Mouse (Mus musculus): ENCODE measurements around the gene Pfkfb2.

The Pfkfb2 gene

DNA sequence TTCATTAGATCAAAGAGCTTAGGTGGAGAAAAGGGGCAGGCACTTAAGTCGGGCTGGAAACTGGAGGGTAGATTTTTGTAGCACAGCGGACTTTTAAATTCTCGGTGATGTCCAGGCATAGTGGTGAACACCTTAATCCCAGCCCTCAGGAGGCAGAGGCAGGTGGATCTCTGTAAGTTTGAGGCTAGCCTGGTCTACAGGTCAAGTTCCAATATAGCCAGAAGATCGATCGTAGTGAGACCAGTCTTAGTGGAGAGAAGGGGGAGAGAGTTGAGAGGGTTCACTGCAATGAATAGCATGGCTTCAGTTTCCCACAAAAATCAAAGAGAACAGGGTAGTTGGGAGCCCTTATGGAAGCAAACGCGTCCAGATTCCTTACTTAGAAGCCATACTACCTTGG lies 8.9 kb upstream of the Pfkfb2 start:
- no peak for DNase-seq (ENCODE audit: low spot score in 2 of 2)

DNA sequence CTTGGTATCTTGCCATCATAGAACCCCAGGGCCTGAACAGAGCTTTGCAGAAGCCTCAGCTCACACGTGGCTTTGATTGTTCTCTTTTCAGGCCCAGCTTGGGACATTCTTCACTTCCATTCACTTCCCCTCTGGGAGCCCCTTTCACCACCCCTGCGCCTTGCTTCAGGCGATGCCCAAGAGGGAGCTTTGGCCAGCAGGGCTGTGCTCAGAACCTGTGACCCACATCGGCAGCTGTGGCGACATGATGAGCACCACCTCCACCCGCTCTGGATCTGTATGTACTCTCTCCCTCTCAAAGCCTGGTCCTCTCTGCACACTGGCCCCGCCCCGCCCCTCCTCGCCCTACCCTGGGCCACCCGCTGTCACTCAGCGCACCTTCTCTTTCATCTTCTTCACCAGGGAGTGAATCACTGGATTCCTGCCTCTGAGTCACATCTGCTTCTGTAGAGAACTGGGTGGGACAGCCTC lies 8.4 kb upstream of the Pfkfb2 start:
- DNase-seq (ENCODE audit: low spot score in 2 of 2), result no peak

GRCm38 (mm10) chr1:130734852-130735251 lies 5.8 kb upstream of the Pfkfb2 start:
- no peak for DNase-seq (ENCODE audit: low spot score in 2 of 2)

GRCm38 (mm10) chr1:130734452-130734851 lies 5.4 kb upstream of the Pfkfb2 start:
- DNase-seq (ENCODE audit: low spot score in 2 of 2), result no peak

DNA sequence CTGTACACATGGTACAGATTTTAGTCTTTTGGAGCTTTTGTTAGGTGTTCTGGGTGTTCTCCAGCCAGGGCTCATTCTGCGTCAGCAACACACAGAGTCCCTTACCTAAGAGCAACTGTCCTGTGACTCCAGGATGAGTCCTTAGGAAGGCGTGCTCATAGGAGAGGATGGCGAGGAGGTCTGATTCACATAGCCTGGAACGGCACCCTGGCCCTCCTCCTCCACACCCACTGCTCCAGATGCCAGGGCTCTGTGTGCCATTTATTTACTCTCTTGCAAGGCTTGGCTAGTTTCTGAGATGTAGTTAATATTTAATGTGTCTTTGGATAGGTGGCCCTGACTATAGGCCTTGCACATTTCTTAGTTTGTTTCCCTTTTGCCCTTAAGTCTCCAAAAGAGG lies 4.6 kb upstream of the Pfkfb2 start:
- no peak for DNase-seq (ENCODE audit: low spot score in 2 of 2)

DNA sequence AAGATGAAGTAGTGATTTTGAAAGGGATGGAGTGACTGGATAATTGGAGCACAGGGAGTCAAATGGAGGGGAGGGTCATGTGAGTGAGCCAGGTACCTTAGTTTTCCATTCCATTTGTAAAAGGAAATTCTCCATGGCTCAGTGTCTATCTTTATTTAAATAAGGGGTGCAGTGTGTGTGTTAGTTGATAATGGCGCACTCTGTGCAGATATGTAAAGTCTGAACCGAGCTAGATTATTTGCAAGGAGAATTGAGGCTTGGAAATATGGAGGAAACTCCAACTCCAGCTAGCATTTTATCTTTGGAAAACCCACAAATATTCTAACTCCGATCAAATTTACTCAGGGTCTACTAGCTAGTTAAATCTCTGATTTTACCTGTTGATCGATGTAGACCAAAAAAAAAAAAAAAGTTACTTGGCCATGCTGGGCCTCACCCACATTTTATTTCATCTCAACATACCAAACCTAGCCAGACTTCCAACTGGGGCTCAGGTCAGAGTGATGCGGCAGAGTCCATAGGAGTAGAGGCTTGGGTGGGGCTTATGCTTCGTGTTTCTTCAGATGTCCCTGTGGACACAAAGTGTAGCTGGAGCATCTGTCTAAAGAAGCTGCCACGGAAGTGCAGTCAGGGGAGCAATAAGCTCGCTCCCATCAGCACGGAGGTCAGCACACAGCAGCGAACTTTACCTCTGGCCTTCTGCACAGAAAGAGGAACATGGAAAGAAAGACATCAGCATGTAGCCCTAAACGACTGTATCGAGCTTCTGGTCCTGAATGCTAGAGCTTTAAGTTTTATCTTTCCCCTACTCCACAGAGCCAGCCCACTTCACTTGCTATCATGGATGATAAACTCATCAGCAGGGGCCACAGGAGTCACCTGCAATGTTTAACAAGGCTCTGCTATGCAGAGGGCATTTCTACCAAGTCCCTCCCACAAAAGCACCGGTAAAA lies 3.9 kb upstream of the Pfkfb2 start:
- DNase-seq (ENCODE audit: low spot score in 2 of 2), result no peak

- DNase-seq (ENCODE audit: low spot score in 2 of 2), result no peak
These were observed 2.8 kb upstream of the Pfkfb2 start, which contains the start of gene AA986860 for GRCm38 (mm10) chr1:130731741-130732337. AA986860 (plus strand) TSS chr1:130731976.

DNA sequence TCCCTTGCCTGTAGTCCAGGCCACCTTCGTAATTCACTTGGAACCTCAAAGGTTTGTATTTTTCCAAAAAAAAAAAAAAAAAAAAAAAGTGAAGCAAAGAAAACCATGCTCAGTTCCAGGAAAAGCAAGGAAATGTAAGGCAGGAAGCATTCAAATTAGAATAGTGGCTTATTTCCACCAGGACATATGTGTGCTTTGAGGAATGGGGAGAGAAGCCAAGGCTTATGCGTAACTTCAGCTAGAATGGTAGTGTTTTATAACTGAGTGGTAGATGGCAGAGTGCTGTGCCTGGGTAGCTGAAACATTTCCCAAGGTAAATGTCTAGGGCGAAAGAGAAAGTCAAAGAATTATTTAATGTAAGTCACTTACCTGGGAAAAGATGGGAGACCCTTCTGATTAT lies 345 bp downstream of the Pfkfb2 start:
- DNase-seq (ENCODE audit: low spot score in 2 of 2), result peak in 1 of 2 experiments; percentile 43

DNA sequence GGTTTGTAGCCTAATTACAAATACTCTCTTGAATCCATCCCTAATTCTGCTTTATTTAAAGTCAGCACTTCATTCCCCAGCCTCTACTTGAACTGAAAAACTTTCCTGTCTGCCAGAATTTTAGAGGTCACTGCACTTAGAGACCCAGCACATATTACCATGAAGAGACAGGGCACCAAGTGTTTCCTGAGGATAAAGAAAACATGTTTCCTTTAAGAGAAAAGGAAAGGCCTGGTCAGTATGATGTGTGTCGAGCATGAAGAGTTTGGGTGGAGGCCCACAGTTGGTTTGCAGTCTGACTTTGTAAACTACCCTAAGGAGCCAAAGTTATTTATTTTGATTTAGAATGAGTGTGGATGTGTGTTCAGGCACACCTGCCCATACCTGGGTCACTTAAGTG lies 983 bp downstream of the Pfkfb2 start:
- DNase-seq (ENCODE audit: low spot score in 2 of 2), result no peak

- no peak for DNase-seq (ENCODE audit: low spot score in 2 of 2)
These were observed 2.7 kb downstream of the Pfkfb2 start for GRCm38 (mm10) chr1:130726396-130726795.

- no peak for DNase-seq (ENCODE audit: low spot score in 2 of 2)
These were observed 4.8 kb downstream of the Pfkfb2 start for GRCm38 (mm10) chr1:130724206-130724605.

DNA sequence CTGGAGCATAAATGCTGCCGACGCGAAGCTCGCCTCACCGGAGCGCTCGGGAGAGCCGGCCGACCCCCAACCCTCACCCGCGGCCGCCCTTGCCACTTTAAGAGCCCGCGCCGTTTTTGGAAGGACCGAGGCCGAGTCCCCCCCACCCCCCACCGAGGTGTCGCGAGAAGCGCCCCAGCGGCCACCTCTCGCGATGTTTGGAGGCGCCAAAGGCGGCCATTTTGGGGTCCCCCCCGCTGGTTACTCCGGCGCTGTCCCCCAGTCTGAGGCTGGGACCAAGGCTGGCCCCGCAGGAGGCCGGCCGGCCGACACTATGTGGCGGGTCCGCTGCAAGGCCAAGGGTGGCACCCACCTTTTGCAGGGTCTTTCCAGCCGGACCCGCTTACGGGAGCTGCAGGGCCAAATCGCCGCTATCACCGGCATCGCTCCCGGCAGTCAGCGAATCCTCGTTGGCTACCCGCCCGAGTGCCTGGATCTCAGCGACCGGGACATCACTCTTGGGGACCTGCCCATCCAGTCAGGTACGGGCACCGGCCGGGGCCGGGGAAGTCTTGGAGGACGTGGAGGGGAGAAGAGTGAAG lies 11.7 kb downstream of the Pfkfb2 start, which contains the start of gene Yod1:
Gene Yod1 (plus strand): TSS at position 37 of the 581 bp plus-strand sequence.
- peak; percentile 70 to 78 for DNase-seq (ENCODE audit: low spot score in 2 of 2)

GRCm38 (mm10) chr1:130716513-130717290 lies 12.4 kb downstream of the Pfkfb2 start:
- peak; percentile 19 to 20 for DNase-seq (ENCODE audit: low spot score in 2 of 2)

DNA sequence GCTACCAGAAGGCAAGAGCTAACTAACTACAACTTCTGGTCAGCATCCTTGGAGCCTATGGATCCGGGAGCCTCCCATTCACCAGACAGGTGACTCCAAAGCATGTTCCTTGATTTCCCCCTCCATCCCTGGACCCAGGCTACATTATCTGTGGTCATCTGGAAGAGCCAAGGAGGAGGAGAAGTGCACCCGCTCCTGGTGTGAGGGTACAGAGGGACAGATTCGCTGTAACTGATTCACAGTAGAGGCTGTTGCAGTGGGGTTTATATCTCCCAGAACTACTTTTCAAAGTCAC lies 12.9 kb downstream of the Pfkfb2 start:
- DNase-seq (ENCODE audit: low spot score in 2 of 2), result no peak

GRCm38 (mm10) chr1:130715561-130716217 lies 13.4 kb downstream of the Pfkfb2 start, which contains the start of gene Gm29427:
Gm29427 (minus strand) TSS chr1:130715799.
- DNase-seq (ENCODE audit: low spot score in 2 of 2), result peak; percentile 94 to 95

- DNase-seq (ENCODE audit: low spot score in 2 of 2), result no peak
These were observed 15.0 kb downstream of the Pfkfb2 start for GRCm38 (mm10) chr1:130714046-130714445.

DNA sequence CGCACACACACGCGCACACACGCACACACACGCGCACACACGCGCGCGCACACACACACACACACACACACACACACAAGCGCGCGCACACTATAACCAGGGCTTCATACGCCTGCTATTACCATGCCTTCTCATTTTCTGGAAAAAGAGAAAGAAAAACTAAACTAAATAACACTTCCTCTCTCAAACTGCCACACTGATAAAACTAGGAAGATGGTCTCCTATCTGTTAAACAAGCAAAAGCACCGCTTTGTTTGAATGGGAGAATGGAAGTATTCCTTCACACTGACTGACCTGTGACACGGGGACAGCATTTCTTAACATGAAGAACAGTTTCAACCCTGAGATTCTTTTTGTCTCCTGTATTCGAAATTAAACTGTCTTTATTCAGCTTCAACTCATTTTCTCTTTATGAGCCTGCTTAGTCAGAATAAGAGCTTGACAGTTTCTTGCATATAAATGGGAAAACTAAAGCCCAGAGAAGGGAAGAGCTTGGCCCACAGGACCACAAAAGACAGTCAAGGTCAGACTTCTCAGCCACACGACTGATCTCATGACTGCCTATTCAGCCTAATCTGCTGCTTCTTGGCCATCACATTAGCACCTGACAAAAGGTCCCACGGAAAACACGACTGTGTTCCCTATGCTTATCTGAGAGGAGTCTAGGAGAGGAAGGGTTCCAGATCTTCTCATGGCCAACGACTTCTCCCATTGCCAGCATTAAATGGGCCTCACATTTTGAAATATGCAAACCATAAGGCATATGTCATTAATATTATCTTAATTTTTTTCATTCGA lies 18.6 kb downstream of the Pfkfb2 start:
- DNase-seq (ENCODE audit: low spot score in 2 of 2), result no peak

DNA sequence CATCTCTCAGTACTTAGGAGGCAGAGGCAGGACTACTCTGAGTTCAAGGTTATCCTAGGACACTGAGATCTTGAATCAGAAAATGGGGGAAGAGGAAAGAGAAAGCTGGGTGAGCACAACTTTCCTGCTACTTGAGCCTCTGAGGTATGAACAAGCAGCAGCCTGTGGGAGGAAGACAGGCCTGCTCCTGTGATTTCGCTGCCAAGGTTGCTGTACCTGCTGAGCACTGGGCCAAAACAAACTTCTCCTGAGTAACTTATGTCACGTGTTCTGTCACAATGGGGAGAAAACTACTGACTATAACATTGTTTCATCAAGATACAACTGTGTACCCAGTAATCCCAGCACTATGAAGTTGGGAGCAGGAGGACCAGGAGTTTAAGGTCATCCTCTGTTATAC lies 25.4 kb downstream of the Pfkfb2 start:
- no peak for DNase-seq (ENCODE audit: low spot score in 2 of 2)

DNA sequence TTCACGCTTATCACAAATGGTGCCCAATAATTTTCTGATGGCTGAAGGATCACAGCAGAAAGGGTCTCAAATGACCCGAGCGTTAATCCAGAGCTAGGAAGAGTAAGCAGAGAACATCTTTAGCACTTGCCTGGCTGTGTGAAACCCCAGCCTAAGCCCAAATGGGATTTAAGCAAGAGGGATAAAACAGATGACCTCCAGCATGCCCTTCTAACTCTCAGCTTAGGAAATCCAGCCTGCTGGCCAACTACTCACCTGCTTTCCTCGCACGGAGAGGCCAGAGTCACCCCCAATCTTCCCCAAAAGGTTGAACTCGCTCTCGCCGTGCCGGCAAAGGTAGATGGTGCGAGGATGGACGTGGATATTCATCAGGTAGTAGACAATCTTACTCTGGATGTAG lies 27.1 kb downstream of the Pfkfb2 start:
- no peak for DNase-seq (ENCODE audit: low spot score in 2 of 2)

GRCm38 (mm10) chr1:130699937-130700633 lies 29.0 kb downstream of the Pfkfb2 start:
- no peak for DNase-seq (ENCODE audit: low spot score in 2 of 2)
